Mouse (Mus musculus): ENCODE measurements around the gene Gdnf.

The Gdnf gene

GRCm38 (mm10) chr15:7810556-7811252, at the start of gene Gdnf:
TSS of gene Gdnf (plus strand) at chr15:7810846.
- DNase-seq = peak; percentile 36

GRCm38 (mm10) chr15:7767166-7767565, 43.5 kb upstream of the Gdnf start:
- DNase-seq = no peak

- DNase-seq = no peak
Measured at GRCm38 (mm10) chr15:7772983-7773382, 37.7 kb upstream of the Gdnf start.

GRCm38 (mm10) chr15:7781517-7781916, 29.1 kb upstream of the Gdnf start:
- no peak for DNase-seq

- peak; percentile 20 for DNase-seq
Measured at GRCm38 (mm10) chr15:7809841-7810391, 730 bp upstream of the Gdnf start.

- no peak for DNase-seq
Measured at GRCm38 (mm10) chr15:7811253-7811625, 593 bp downstream of the Gdnf start.

GRCm38 (mm10) chr15:7811856-7812733, 1.4 kb downstream of the Gdnf start:
- DNase-seq = no peak

- peak; percentile 84 for DNase-seq
Measured at GRCm38 (mm10) chr15:7812872-7813530, 2.4 kb downstream of the Gdnf start.

- DNase-seq = peak; percentile 18
Measured at GRCm38 (mm10) chr15:7813531-7814370, 3.1 kb downstream of the Gdnf start.

- DNase-seq = no peak
Measured at GRCm38 (mm10) chr15:7814371-7814680, 3.7 kb downstream of the Gdnf start.

- DNase-seq = no peak
Measured at GRCm38 (mm10) chr15:7814917-7815316, 4.3 kb downstream of the Gdnf start.

GRCm38 (mm10) chr15:7815521-7815944, 4.9 kb downstream of the Gdnf start:
- DNase-seq = no peak

GRCm38 (mm10) chr15:7823886-7824285, 13.2 kb downstream of the Gdnf start:
- DNase-seq = no peak

GRCm38 (mm10) chr15:7825530-7825929, 14.9 kb downstream of the Gdnf start:
- DNase-seq = no peak

- no peak for DNase-seq
Measured at GRCm38 (mm10) chr15:7835404-7835803, 24.8 kb downstream of the Gdnf start.

- DNase-seq = no peak
Measured at GRCm38 (mm10) chr15:7838060-7838920, 27.6 kb downstream of the Gdnf start.

GRCm38 (mm10) chr15:7838921-7839309, 28.3 kb downstream of the Gdnf start:
- DNase-seq = no peak

GRCm38 (mm10) chr15:7841664-7842063, 31.0 kb downstream of the Gdnf start:
- no peak for DNase-seq

GRCm38 (mm10) chr15:7842398-7842797, 31.8 kb downstream of the Gdnf start:
- DNase-seq = no peak

- no peak for DNase-seq
Measured at GRCm38 (mm10) chr15:7857418-7857817, 46.8 kb downstream of the Gdnf start.

GRCm38 (mm10) chr15:7858841-7859240, 48.2 kb downstream of the Gdnf start:
- DNase-seq = no peak

GRCm38 (mm10) chr15:7862890-7863289, 52.2 kb downstream of the Gdnf start:
- DNase-seq = no peak
